Mouse (Mus musculus) forebrain, embryonic 10.5 days (tissue): ENCODE measurements around the gene Hc. TPM values are rescaled to one million over a fixed set of nuclear protein-coding genes. Genes with fewer than 3 reads are reported as not detected.

Source experiments
- DNase-seq: peaks from one replicate; pipeline ENCODE4 v3.0.0-alpha.2; 2017; ENCODE audit warnings: low spot score; ENCODE audit errors: extremely low spot score
- H3K27ac ChIP-seq: fragments of 300-500 bp; sonication (generic); 2 replicates; pipeline ENCODE4 v1.5.1; 2016; ENCODE audit warnings: mild to moderate bottlenecking
- H3K27me3 ChIP-seq: fragments of 300-500 bp; sonication (generic); 2 replicates; pipeline ENCODE4 v1.6.1; 2016; ENCODE audit warnings: mild to moderate bottlenecking; ENCODE audit not compliant: poor library complexity, severe bottlenecking
- H3K36me3 ChIP-seq: fragments of 300-500 bp; sonication (generic); replicated peaks from 2 replicates; pipeline ENCODE4 v1.6.1; 2016; ENCODE audit warnings: mild to moderate bottlenecking, moderate library complexity
- H3K4me1 ChIP-seq: fragments of 300-500 bp; sonication (generic); 2 replicates; pipeline ENCODE4 v1.6.1; 2016
- H3K4me3 ChIP-seq: fragments of 300-500 bp; sonication (generic); 2 replicates; pipeline ENCODE4 v1.5.1; 2016; ENCODE audit warnings: mild to moderate bottlenecking, moderate library complexity
- H3K9me3 ChIP-seq: fragments of 300-500 bp; sonication (generic); 2 replicates; pipeline ENCODE4 v1.6.1; 2016; ENCODE audit warnings: mild to moderate bottlenecking, moderate library complexity
- WGBS: fragments of 180-500 bp; shearing (Covaris S2); methylation state at CpG from one replicate; pipeline ENCODE4 v1.1.7; 2016; 5-methylcytosine and 5-hydroxymethylcytosine counted together
- polyA plus RNA-seq: library from polyadenylated mRNA; unstranded; fragments of >200 nt; fragmentation: Nextera tagmentation; extraction: Ambion mirVana; gene quantifications from 2 replicates; pipeline ENCODE4 v1.2.1, GENCODE M21; 2016

Hc gene
- polyA plus RNA-seq, 1 experiment from 2014 or later = 0.42 TPM

DNA sequence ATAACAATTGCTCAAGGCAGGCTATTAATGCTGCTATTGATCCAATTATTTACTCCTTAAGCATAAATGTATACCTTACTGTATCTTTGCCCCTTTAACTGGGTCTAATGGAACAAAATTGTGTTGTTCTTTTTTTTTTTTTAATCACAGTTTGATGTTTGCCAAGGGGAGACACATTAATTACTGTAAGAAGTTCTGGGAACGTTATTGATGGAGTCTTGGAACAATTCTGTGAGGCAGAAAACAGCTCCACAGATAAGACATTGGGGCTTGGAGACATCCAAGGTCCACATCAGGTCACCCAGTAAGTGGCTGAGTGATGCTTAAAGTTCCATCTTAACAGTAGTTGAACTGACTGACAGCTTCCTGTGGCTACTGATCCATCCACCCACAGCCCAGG, 103.8 kb downstream of the Hc start:
- Histone ChIP-seq H3K4me1 (peaks cover 9% of the 10 kb centered on the region), H3K27ac (no peak overlapping the region), H3K9me3 (no peaks in the 10 kb centered on the region), H3K36me3 (no peaks in the 10 kb centered on the region), H3K4me3 (no peak overlapping the region), H3K27me3 (peaks cover 22% of the 10 kb centered on the region)
- WGBS = 79% methylated on average over 1 of the region's 1 CpGs
- DNase-seq = no peak

- no peaks in the 10 kb centered on the region for H3K9me3 ChIP-seq
- 59% methylated on average over 5 of the region's 5 CpGs for WGBS
- H3K27me3 ChIP-seq = peaks cover 22% of the 10 kb centered on the region
- no peaks in the 10 kb centered on the region for H3K36me3 ChIP-seq
- H3K27ac ChIP-seq = no peak overlapping the region
- H3K4me1 ChIP-seq = peaks cover 9% of the 10 kb centered on the region
- no peak for DNase-seq
- H3K4me3 ChIP-seq = no peak overlapping the region
Measured at GRCm38 (mm10) chr2:34956941-34957340, 104.3 kb downstream of the Hc start.

- H3K27ac ChIP-seq = no peak overlapping the region
- DNase-seq = no peak
- H3K27me3 ChIP-seq = no peaks in the 10 kb centered on the region
- H3K36me3 ChIP-seq = no peaks in the 10 kb centered on the region
- no peak overlapping the region for H3K4me3 ChIP-seq
- no peaks in the 10 kb centered on the region for H3K9me3 ChIP-seq
- H3K4me1 ChIP-seq = no peaks in the 10 kb centered on the region
Measured at GRCm38 (mm10) chr2:34954344-34954743, 106.9 kb downstream of the Hc start.

DNA sequence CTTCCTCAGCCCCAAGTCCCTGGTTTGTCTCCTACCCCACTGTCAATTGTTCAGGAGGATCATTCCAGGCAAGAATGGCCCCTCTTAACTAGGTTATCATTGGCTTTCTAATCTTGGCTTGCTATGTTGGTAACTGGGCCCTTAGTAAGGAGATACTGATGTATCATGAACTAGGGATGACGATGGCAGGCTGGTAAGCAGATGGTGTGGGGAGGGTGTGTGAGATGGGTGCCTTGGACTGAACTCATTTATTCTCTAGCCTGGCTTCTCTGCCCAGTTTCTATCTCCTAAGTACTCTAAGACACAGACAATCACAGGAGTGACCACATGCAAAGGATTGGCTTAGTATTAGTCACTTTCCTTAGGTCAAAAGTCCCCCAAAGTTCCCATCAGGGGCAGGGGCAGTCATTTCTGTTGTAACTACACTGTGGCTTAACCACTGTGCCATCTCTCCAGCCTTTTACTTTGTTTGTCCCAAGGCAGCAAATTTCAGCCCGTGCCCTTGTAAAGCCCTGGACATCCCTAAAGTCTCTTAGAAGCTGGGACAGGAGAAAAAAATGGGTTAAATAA, 107.6 kb downstream of the Hc start:
- 76% methylated on average over 2 of the region's 2 CpGs for WGBS
- Histone ChIP-seq H3K27me3 (no peaks in the 10 kb centered on the region), H3K4me1 (no peaks in the 10 kb centered on the region)

DNA sequence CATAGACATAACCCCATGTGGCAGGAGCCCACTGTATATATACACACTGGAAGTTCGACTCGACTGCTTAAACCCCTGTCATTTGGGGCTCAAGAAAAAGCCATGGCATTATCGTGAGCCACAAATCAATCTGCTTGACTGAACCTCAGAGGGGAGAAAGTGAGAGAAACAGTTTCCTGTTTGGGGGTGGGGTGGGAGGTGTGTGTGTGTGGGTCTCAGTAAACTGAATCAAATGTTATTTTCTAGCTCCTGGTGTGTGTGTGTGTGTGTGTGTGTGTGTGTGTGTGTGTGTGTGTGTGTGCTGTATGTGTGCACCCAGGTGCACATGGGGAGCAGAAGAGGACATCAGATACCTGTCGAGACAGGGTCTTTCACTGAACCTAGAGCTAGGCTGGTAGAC, 108.2 kb downstream of the Hc start:
- Histone ChIP-seq H3K36me3 (no peaks in the 10 kb centered on the region), H3K4me3 (no peak overlapping the region), H3K4me1 (no peaks in the 10 kb centered on the region), H3K27me3 (no peaks in the 10 kb centered on the region), H3K27ac (no peak overlapping the region), H3K9me3 (no peaks in the 10 kb centered on the region)
- WGBS = 72% methylated on average over 4 of the region's 4 CpGs
- DNase-seq = no peak

More for the DNA sequence above, 107.6 kb downstream of the Hc start:
- no peaks in the 10 kb centered on the region for H3K9me3 ChIP-seq
- no peaks in the 10 kb centered on the region for H3K36me3 ChIP-seq
- no peak overlapping the region for H3K4me3 ChIP-seq
- H3K27ac ChIP-seq = no peak overlapping the region
- DNase-seq = no peak

GRCm38 (mm10) chr2:34951469-34951868, 109.8 kb downstream of the Hc start:
- no peak for DNase-seq
- no peaks in the 10 kb centered on the region for H3K4me1 ChIP-seq
- no peak overlapping the region for H3K27ac ChIP-seq
- no peak overlapping the region for H3K4me3 ChIP-seq
- no peaks in the 10 kb centered on the region for H3K27me3 ChIP-seq
- H3K36me3 ChIP-seq = no peaks in the 10 kb centered on the region
- H3K9me3 ChIP-seq = no peaks in the 10 kb centered on the region

DNA sequence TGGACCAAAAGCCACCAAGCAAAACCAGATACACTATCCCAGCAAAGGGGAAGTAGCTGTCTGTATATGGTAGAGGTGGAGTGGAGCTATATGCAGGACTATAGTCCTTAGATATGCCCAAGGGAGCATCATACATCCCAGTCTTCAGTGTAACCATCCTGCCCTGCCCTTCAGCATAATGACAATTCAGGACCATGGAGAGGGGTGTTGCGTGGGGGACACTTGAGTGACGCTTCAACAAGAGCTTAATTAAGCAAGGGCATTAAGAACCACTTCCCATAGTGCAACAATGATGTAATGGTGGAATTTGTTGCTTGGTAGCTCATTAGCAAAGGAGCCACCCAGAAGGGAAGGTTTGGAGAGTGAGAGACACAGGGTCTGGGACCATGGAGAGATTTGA, 112.6 kb downstream of the Hc start:
- Histone ChIP-seq H3K36me3 (no peaks in the 10 kb centered on the region), H3K4me3 (no peak overlapping the region), H3K9me3 (no peaks in the 10 kb centered on the region), H3K4me1 (peaks cover 16% of the 10 kb centered on the region), H3K27me3 (no peaks in the 10 kb centered on the region), H3K27ac (no peak overlapping the region)
- DNase-seq = no peak
- WGBS = 36% methylated on average over 2 of the region's 2 CpGs

GRCm38 (mm10) chr2:34946046-34946445, 115.2 kb downstream of the Hc start:
- H3K4me3 ChIP-seq = no peak overlapping the region
- WGBS = 61% methylated on average over 4 of the region's 4 CpGs
- peaks cover 16% of the 10 kb centered on the region for H3K4me1 ChIP-seq
- H3K27ac ChIP-seq = no peak overlapping the region
- H3K9me3 ChIP-seq = no peaks in the 10 kb centered on the region
- no peaks in the 10 kb centered on the region for H3K27me3 ChIP-seq
- DNase-seq = no peak
- no peaks in the 10 kb centered on the region for H3K36me3 ChIP-seq

GRCm38 (mm10) chr2:34945580-34945979, 115.7 kb downstream of the Hc start:
- Histone ChIP-seq H3K4me3 (no peak overlapping the region), H3K27me3 (no peaks in the 10 kb centered on the region), H3K9me3 (no peaks in the 10 kb centered on the region), H3K36me3 (no peaks in the 10 kb centered on the region), H3K4me1 (peaks cover 16% of the 10 kb centered on the region), H3K27ac (no peak overlapping the region)
- DNase-seq = no peak
- 80% methylated on average over 4 of the region's 4 CpGs for WGBS

DNA sequence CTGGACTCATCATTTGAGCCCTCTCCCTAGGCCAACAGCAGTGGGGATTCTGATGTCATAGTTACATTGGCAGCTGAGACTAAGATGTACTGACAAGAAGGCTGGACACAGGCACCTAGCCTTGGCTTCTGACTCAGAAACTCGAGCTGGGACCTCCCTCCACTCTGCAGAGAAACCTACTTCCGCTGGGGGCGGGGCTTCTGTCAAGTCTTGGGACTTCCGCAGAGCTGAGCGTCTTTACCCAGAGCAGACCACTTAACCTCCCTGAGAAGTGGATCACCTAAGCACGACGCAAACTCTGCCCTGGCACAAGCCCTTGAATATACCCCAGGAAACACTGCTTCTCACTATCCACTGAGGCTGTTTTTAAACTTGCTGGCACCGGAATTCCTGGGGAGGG, 116.5 kb downstream of the Hc start:
- H3K27ac ChIP-seq = no peak overlapping the region; the same call in 1 of the 2 replicates
- H3K4me3 ChIP-seq = no peak overlapping the region
- DNase-seq = no peak
- H3K27me3 ChIP-seq = no peaks in the 10 kb centered on the region
- 32% methylated on average over 8 of the region's 8 CpGs for WGBS
- H3K4me1 ChIP-seq = peaks cover 16% of the 10 kb centered on the region
- no peaks in the 10 kb centered on the region for H3K9me3 ChIP-seq
- no peaks in the 10 kb centered on the region for H3K36me3 ChIP-seq

DNA sequence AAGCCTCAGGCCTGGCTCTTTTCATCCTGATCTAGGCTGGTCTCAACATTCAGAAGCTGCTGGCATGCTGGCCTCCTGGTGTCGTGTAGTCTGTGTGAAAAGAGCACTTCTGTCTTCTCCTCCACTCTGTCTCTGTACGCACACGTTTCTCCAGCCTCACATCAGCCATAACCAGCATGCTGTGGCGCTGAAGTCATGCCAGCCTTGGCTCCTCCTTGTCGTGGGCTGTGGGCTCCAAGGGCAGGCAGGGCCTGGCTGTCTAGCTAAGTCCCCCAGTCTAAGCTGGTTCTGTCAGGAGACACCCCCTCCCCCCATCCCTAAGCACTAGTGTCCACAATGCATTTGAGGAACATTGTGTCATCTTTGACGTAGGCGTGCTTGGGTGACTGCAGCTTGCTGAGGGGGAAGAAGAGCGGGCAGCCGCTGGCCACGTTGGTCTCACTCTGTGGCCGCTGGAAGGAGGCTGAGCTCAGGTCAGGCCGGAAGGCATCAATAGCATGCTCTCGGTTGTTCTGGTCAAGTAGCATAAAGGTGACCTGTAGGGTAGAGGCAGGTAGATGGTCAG, 117.6 kb downstream of the Hc start:
- Histone ChIP-seq H3K4me3 (no peak overlapping the region), H3K4me1 (peaks cover 16% of the 10 kb centered on the region), H3K9me3 (no peaks in the 10 kb centered on the region), H3K27ac (no peak overlapping the region), H3K27me3 (no peaks in the 10 kb centered on the region), H3K36me3 (no peaks in the 10 kb centered on the region)
- DNase-seq = no peak
- 82% methylated on average over 13 of the region's 13 CpGs for WGBS

DNA sequence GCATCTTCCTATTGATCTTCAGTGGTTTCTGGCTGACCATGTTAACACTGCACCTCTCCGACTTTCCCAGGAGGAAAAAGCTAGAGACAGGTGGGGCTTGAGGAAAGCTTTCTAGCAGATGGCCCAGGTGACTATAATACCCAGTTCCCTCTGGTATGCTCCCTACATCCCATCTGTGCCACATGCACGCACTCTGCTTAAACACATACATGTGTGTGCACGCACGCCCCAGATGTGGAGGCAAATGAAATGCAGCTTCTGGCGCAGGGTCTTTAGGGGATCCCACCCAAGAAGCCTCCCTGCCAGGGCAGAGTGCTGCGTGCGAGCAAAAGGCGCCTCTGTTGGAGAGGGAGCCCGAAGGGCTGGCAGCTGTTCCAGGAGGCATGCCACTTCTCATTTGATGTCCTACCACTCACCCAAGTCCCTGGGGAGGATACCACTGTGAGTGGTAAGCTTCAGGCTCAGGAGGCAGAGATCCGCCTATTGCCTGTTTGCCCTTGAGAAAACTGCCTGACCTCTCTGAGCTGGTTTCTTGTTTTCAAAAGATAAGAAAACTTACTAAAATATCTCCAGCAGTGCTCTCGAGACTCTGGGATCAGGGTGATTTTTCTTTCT, 120.1 kb downstream of the Hc start:
- H3K9me3 ChIP-seq = no peaks in the 10 kb centered on the region
- no peak for DNase-seq
- H3K4me1 ChIP-seq = peaks cover 31% of the 10 kb centered on the region
- no peak overlapping the region for H3K27ac ChIP-seq
- H3K36me3 ChIP-seq = no peaks in the 10 kb centered on the region
- WGBS = 82% methylated on average over 11 of the region's 11 CpGs
- H3K4me3 ChIP-seq = no peak overlapping the region
- H3K27me3 ChIP-seq = no peaks in the 10 kb centered on the region

GRCm38 (mm10) chr2:34940246-34940645, 121.0 kb downstream of the Hc start:
- 77% methylated on average over 5 of the region's 5 CpGs for WGBS
- DNase-seq = no peak
- Histone ChIP-seq H3K9me3 (no peaks in the 10 kb centered on the region), H3K27ac (no peak overlapping the region), H3K27me3 (no peaks in the 10 kb centered on the region), H3K4me3 (no peak overlapping the region), H3K36me3 (no peaks in the 10 kb centered on the region), H3K4me1 (peaks cover 23% of the 10 kb centered on the region)
